Mouse (Mus musculus): Measurements from ENCODE around the gene Cldn34d.
A peak's percentile ranks its signal among the peaks of the same experiment; 100 is the strongest.

The Cldn34d gene

DNA sequence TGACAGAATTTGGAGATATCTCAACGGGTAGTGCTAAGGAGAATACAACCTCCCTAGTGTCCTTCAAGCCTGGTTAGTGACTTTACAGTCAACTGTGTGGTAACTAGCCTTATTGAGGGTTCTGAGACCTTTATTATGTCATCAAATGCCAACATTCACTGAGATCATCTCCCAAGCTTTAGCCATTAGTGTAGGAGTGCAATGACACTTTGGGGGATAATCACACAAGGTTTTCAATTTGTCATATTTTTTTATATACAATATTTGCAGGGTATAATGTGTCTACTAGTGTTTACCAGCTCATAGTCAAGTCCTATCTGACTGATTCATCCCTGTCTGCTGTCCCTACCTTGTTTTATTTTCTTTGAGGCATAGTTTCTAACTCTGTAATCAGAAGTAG, at the start of gene Cldn34d:
Cldn34d (minus strand) TSS at position 101 of the 400 bp plus-strand sequence.
- DNase-seq: no peak

GRCm38 (mm10) chrX:76598459-76599206, 4.1 kb downstream of the Cldn34d start:
- peak; percentile 5 for DNase-seq

Data from thymus, postnatal 4 days (tissue).